Mouse (Mus musculus) ZHBTc4 (cell line): ENCODE measurements at regions not wholly inside any gene's neighbourhood (a gene's known extent, or its start where the extent isn't known, plus 50 kb on each side); places are given as distances from the start of the nearest gene placed in this dataset.

Source experiments
- DNase-seq: peaks from one replicate; pipeline ENCODE4 v3.0.0-alpha.2; 2011; ENCODE audit warnings: low read depth, low spot score

- no peak for DNase-seq
Observed at GRCm38 (mm10) chr9:86961663-86962062, 53.7 kb upstream of the Ripply2 start.

GRCm38 (mm10) chr9:86957076-86957475, 58.3 kb upstream of the Ripply2 start:
- no peak for DNase-seq

- DNase-seq, result peak; percentile 53
Observed at GRCm38 (mm10) chr9:86955720-86956119, 59.6 kb upstream of the Ripply2 start.

- DNase-seq, result no peak
Observed at GRCm38 (mm10) chr9:86951958-86952509, 63.3 kb upstream of the Ripply2 start.

- DNase-seq, result no peak
Observed at GRCm38 (mm10) chr9:86949885-86950284, 65.5 kb upstream of the Ripply2 start.

GRCm38 (mm10) chr9:86931196-86931595, 50.7 kb upstream of the Snap91 start:
- no peak for DNase-seq
